Mouse (Mus musculus): Measurements from ENCODE around the gene Aoah.

The Aoah gene

DNA sequence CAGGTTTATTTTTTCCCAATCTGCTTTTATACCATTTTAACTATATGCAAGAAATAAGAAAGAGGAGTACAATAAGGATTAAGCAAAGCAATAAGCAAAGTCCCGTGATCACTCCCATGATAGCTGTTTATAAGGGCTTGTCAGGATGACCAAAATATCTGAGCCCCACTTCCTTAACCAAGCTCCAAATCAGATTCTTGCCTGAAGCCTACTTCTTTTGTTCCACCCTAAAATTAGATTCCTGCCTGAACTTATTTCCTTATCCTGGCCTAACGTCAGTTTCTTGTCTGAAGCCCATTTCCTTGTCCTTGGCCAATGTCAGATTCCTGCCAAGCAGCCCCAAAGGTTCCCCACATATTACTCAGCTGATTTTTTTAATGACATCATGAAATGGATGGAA is 288.8 kb downstream of the Aoah start:
- no peak for DNase-seq
